Mouse (Mus musculus): ENCODE measurements at regions not wholly inside any gene's neighbourhood (a gene's known extent, or its start where the extent isn't known, plus 50 kb on each side); places are given as distances from the start of the nearest gene placed in this dataset.

DNA sequence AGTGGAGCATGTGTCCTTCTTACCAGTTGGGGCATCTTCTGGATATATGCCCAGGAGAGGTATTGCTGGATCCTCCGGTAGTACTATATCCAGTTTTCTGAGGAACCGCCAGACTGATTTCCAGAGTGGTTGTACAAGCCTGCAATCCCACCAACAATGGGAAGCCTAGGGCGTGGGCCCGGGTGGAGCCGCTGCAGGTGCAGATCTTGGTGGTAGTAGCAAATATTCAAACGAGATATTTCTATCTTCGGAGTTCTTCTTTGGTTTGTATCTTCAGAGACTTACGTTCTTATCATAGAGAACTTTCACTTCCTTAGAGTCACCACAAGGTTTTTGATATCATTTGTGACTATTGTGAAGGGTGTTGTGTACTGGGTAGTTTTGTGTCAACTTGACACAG lies 60.2 kb upstream of the Btbd35f28 start:
- DNase-seq, result peak; percentile 71
